ENCODE assay signal across 9 mouse cellular contexts in genomic region chr16:28841102-28841501, GRCm38 (mm10).
A peak's percentile ranks its signal among the peaks of the same experiment; 100 is the strongest.
DNase-seq lines count a peak whose midpoint lies in the region; ATAC-seq lines count a peak whose summit lies in the region.
"Had no signal": no experiment of that assay in that cellular context is flagged by ENCODE, and none has a peak within 500 bp of the region (broad histone marks: within the 10 kb centered on the region; RNA-seq: fewer than 3 reads in every experiment).

No protein-coding gene starts in this region.

- H3K9ac ChIP-seq in hindbrain, embryonic 13.5 days, result 0 out of 2 replicates have a peak overlapping the region, but pooled peaks have one; percentile 39
- H3K9ac ChIP-seq: heart, embryonic 15.5 days had no signal

- H3K27me3 ChIP-seq in hindbrain, embryonic 13.5 days, result peaks cover 39% of the 10 kb centered on the region
- H3K27me3 ChIP-seq: heart, embryonic 15.5 days had no signal

- H3K4me3 ChIP-seq in hindbrain, embryonic 13.5 days, result no peak overlapping the region
- H3K4me3 ChIP-seq: heart, embryonic 15.5 days had no signal

- 7% methylated on average over 11 of the region's 11 CpGs for WGBS in hindbrain, embryonic 13.5 days

- peak; percentile 67 for ATAC-seq in hindbrain, embryonic 13.5 days (ENCODE audit: low FRiP score)

- no peaks in the 10 kb centered on the region for H3K36me3 ChIP-seq in hindbrain, embryonic 13.5 days
- H3K36me3 ChIP-seq: heart, embryonic 15.5 days had no signal

- peak; percentile 32 for DNase-seq in 3T3-L1 (ENCODE audit: low read depth, low spot score)
- DNase-seq in NIH3T3 (ENCODE audit: low read depth), result peak; percentile 39
- peak; percentile 26 for DNase-seq in lung, postnatal 10 days
- DNase-seq in thymus, postnatal 10 days (ENCODE audit: low spot score in 2 of 2), result no peak
- DNase-seq in T-cell, adult 2 months (ENCODE audit: low spot score), result no peak
- DNase-seq in layer of hippocampus, postnatal 36 days, result no peak
- DNase-seq in left cerebral cortex, adult 8-10 months (ENCODE audit: low spot score in 2 of 2), result no peak

- H3K4me2 ChIP-seq in hindbrain, embryonic 13.5 days, result 0 out of 2 replicates have a peak overlapping the region, but pooled peaks have one; percentile 19

- no peaks in the 10 kb centered on the region for H3K9me3 ChIP-seq in hindbrain, embryonic 13.5 days
- H3K9me3 ChIP-seq: heart, embryonic 15.5 days had no signal

- H3K4me1 ChIP-seq in hindbrain, embryonic 13.5 days (replicated peaks), result peaks cover 22% of the 10 kb centered on the region

- H3K27ac ChIP-seq in hindbrain, embryonic 13.5 days, result peak overlapping the region; percentile 70
- H3K27ac ChIP-seq: heart, embryonic 15.5 days had no signal

Comparison
In these comparisons a context has a peak if more than half of its experiments do, and no peak if none do; other contexts are left out.
1. DNase-seq: peak in 3T3-L1 (single experiment), NIH3T3 (single experiment) and lung, postnatal 10 days (single experiment); none in thymus, postnatal 10 days (0 of 2), T-cell, adult 2 months (single experiment), layer of hippocampus, postnatal 36 days (0 of 2) and left cerebral cortex, adult 8-10 months (0 of 2).